Mouse (Mus musculus) erythroblast, embryonic 14.5 days (primary cell): ENCODE measurements around the gene Chpf. TPM values are rescaled to one million over a fixed set of nuclear protein-coding genes. Genes with fewer than 3 reads are reported as not detected.

Source experiments
- H3K27me3 ChIP-seq: 2 replicates; pipeline ENCODE4 v1.6.1; 2012; ENCODE audit warnings: inconsistent platforms; ENCODE audit not compliant: control insufficient read depth
- H3K36me3 ChIP-seq: 2 replicates; pipeline ENCODE4 v1.6.1; 2012; ENCODE audit warnings: mild to moderate bottlenecking, inconsistent platforms; ENCODE audit not compliant: control insufficient read depth
- H3K4me1 ChIP-seq: 2 replicates; pipeline ENCODE4 v1.6.1; 2012; ENCODE audit warnings: inconsistent platforms; ENCODE audit not compliant: control insufficient read depth
- H3K4me3 ChIP-seq: replicated peaks from 2 replicates; pipeline ENCODE3; 2012; ENCODE audit warnings: moderate library complexity, mild to moderate bottlenecking, inconsistent platforms
- H3K9me3 ChIP-seq: 2 replicates; pipeline ENCODE4 v1.6.1; 2012; ENCODE audit warnings: low read length, inconsistent platforms, mixed read lengths; ENCODE audit not compliant: control insufficient read depth
- GATA1 ChIP-seq: IDR thresholded peaks from 2 replicates; pipeline ENCODE4 v1.6.1; 2012; ENCODE audit warnings: low read length, inconsistent platforms, mixed read lengths
- TAL1 ChIP-seq: IDR thresholded peaks from 3 replicates; pipeline ENCODE4 v1.6.1; 2012; ENCODE audit warnings: low read length, inconsistent platforms, mixed read lengths
- polyA plus RNA-seq: library from polyadenylated mRNA; stranded (reverse); fragments of >175 nt; gene quantifications from 2 replicates; pipeline ENCODE4 v1.2.3, GENCODE M21; 2012

Gene Chpf
- polyA plus RNA-seq, 1 experiment, result 0.30 TPM

DNA sequence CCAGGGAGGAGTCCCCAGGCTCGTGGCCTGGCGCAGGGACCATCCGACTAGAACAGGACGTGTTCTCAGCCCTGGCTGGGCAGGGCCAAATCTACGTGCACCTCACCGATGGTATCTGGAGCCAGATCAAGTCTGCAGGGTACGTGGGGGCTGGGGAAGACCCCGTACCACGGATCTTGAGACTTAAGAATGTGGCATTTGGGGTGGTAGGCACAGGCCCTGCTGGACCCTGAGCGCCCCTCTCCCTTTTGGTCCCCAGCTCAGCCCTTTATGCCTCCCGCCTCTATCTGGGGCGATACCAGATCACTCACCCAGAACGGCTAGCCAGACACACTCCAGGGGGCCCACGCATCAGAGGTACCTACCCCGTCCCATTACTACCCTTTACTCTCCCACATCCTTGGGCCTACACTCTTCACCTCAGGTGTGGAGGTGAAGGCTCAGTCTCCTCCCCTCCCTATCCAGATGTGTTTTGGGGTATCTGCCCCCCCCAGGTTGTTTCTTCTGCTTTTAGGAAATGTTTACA, 37.6 kb downstream of the Chpf start:
- peaks cover 39% of the 10 kb centered on the region for H3K36me3 ChIP-seq

GRCm38 (mm10) chr1:75440661-75441060, 38.4 kb downstream of the Chpf start:
- Histone ChIP-seq H3K4me1 (peaks cover 36% of the 10 kb centered on the region), H3K9me3 (no peaks in the 10 kb centered on the region), H3K27me3 (peaks cover 3% of the 10 kb centered on the region), H3K4me3 (no peak overlapping the region), H3K36me3 (peaks cover 39% of the 10 kb centered on the region)
- TF ChIP-seq TAL1, result no peak
- TF ChIP-seq GATA1, result no peak

More for the DNA sequence above, 37.6 kb downstream of the Chpf start:
- Histone ChIP-seq H3K27me3 (peaks cover 12% of the 10 kb centered on the region), H3K4me3 (no peak overlapping the region), H3K9me3 (no peaks in the 10 kb centered on the region), H3K4me1 (peaks cover 36% of the 10 kb centered on the region)
- TF ChIP-seq TAL1, result no peak
- no peak for TF ChIP-seq GATA1

GRCm38 (mm10) chr1:75438782-75439181, 40.3 kb downstream of the Chpf start:
- peaks cover 39% of the 10 kb centered on the region for H3K36me3 ChIP-seq
- peaks cover 22% of the 10 kb centered on the region for H3K4me1 ChIP-seq
- no peak overlapping the region for H3K4me3 ChIP-seq
- H3K9me3 ChIP-seq, result no peaks in the 10 kb centered on the region
- no peaks in the 10 kb centered on the region; the same call in 1 of the 2 replicates for H3K27me3 ChIP-seq
- no peak for TF ChIP-seq GATA1
- TF ChIP-seq TAL1, result no peak

DNA sequence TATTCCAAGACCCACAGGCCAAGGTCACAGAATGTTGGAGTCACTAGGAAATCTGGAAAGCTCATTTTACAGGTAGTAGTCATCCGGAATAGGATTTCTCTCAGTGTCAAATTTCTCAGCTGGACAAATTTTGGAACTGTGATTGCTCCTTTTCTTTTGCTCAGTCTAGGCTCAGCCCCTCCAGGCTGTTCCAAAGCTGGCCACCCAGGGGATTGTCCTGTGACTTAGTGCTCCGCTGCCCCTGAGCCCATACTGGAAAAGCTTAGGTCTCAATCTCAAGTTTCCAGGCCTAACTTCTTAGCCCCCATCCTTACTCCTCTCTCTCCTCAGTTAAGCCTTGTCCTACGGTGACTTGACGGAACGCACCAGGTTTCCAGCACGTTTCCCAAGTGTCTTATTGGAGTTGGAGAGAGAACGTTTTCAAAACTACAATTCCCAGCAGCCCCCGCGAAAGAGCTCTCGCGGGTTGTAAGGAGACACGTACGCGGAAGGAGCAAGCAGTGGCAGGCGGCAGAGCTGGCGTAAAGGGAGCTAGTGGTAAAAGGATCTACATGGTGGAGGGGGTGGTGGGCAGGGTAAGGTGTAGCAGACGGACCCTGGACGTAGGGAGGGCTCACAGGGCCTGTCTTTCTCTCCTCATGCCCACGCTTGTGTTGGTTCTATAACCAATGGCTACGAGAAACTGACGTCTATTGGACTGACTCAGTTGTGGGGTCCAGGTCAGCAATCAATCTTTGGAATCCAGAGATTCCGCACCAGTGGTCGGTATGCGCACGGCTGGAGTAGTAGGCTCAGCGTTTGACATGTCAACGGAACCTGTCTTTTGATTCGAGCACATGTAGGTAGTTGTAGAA, 43.4 kb downstream of the Chpf start, which contains the start of gene Gmppa:
Gene Gmppa (plus strand): TSS at position 456 of the 854 bp plus-strand sequence.
- Histone ChIP-seq H3K27me3 (peaks cover 11% of the 10 kb centered on the region), H3K36me3 (peaks cover 18% of the 10 kb centered on the region)
- TF ChIP-seq GATA1, result no peak
- TF ChIP-seq TAL1, result no peak

GRCm38 (mm10) chr1:75425796-75426471, 53.2 kb downstream of the Chpf start:
- TF ChIP-seq TAL1 (no peak), GATA1 (no peak)
- no peak overlapping the region for H3K4me3 ChIP-seq
- H3K27me3 ChIP-seq, result peaks cover 53% of the 10 kb centered on the region
- no peaks in the 10 kb centered on the region for H3K9me3 ChIP-seq
- no peaks in the 10 kb centered on the region for H3K36me3 ChIP-seq
- no peaks in the 10 kb centered on the region; the same call in 1 of the 2 replicates for H3K4me1 ChIP-seq

More for the DNA sequence above, 43.4 kb downstream of the Chpf start, which contains the start of gene Gmppa:
- H3K9me3 ChIP-seq, result no peaks in the 10 kb centered on the region
- peaks cover 17% of the 10 kb centered on the region for H3K4me1 ChIP-seq
- peak within 1 kb of the TSS; percentile 76 for H3K4me3 ChIP-seq

Other genes starting within 250 kb of the Chpf start
- gene A630095N17Rik, start 247.2 kb downstream of the Chpf start, polyA plus RNA-seq, result not detected in 2 replicates
- gene Dnajb2, start 242.9 kb downstream of the Chpf start, polyA plus RNA-seq, result 24.2 and 27.6 TPM in 2 replicates
- not detected in 2 replicates for gene Ptprn, start 214.8 kb downstream of the Chpf start, polyA plus RNA-seq
- not detected in 2 replicates for gene Resp18, start 200.9 kb downstream of the Chpf start, polyA plus RNA-seq
- 3.7 and 4.8 TPM in 2 replicates for gene Dnpep, start 161.3 kb downstream of the Chpf start, polyA plus RNA-seq
- 0.03 and 0.12 TPM in 2 replicates for gene Des, start 119.0 kb downstream of the Chpf start, polyA plus RNA-seq
- 0.10 and 0.18 TPM in 2 replicates for gene Speg, start 104.0 kb downstream of the Chpf start, polyA plus RNA-seq
- 11.6 and 12.7 TPM in 2 replicates for gene Gmppa, start 43.4 kb downstream of the Chpf start, polyA plus RNA-seq
- 0.02 TPM in 1 of 2 replicates, not detected in the other for gene Asic4, start 28.9 kb downstream of the Chpf start, polyA plus RNA-seq
- 0.04 and 0.13 TPM in 2 replicates for gene Tmem198, start 225 bp upstream of the Chpf start, polyA plus RNA-seq
- 0.12 and 0.15 TPM in 2 replicates for gene Obsl1, start 27.1 kb upstream of the Chpf start, polyA plus RNA-seq
- gene Inha, start 27.8 kb upstream of the Chpf start, polyA plus RNA-seq, result not detected in 2 replicates
- 3.3 and 5.1 TPM in 2 replicates for gene Stk11ip, start 42.2 kb upstream of the Chpf start, polyA plus RNA-seq
- gene Slc4a3, start 67.0 kb upstream of the Chpf start, polyA plus RNA-seq, result 0.01 TPM in 1 of 2 replicates, not detected in the other